Mouse (Mus musculus) midbrain, embryonic 11.5 days (tissue): ENCODE measurements around the gene Anxa6. TPM values are rescaled to one million over a fixed set of nuclear protein-coding genes. Genes with fewer than 3 reads are reported as not detected.

Experiments
- ATAC-seq: fragments of 200-750 bp; cut with Nextera tagmentation; 2 replicates; pipeline ENCODE4 v1.8.0; 2017; ENCODE audit warnings: moderate TSS enrichment, moderate library complexity; ENCODE audit not compliant: low FRiP score
- DNase-seq: peaks from one replicate; pipeline ENCODE4 v3.0.0; 2015; ENCODE audit warnings: low spot score; ENCODE audit errors: missing footprints
- H3K27ac ChIP-seq: fragments of 300-500 bp; sonication (generic); 2 replicates; pipeline ENCODE4 v1.5.1; 2014; ENCODE audit warnings: low read depth, low read length
- H3K27me3 ChIP-seq: fragments of 300-500 bp; sonication (generic); 2 replicates; pipeline ENCODE4 v1.6.1; 2014; ENCODE audit warnings: mild to moderate bottlenecking, low read length, moderate library complexity, mixed read lengths; ENCODE audit not compliant: control insufficient read depth, insufficient read depth
- H3K36me3 ChIP-seq: fragments of 300-500 bp; sonication (generic); 2 replicates; pipeline ENCODE4 v1.6.1; 2014; ENCODE audit warnings: mild to moderate bottlenecking, low read length, moderate library complexity, mixed read lengths; ENCODE audit not compliant: control insufficient read depth, insufficient read depth
- H3K4me1 ChIP-seq: fragments of 300-500 bp; sonication (generic); 2 replicates; pipeline ENCODE4 v1.6.1; 2014; ENCODE audit warnings: low read length; ENCODE audit not compliant: control insufficient read depth, insufficient read depth
- H3K4me2 ChIP-seq: fragments of 300-500 bp; sonication (generic); 2 replicates; pipeline ENCODE4 v1.6.1; 2014; ENCODE audit warnings: mild to moderate bottlenecking, moderate library complexity
- H3K4me3 ChIP-seq: fragments of 300-500 bp; sonication (generic); 2 replicates; pipeline ENCODE4 v1.5.1; 2014; ENCODE audit warnings: low read depth, low read length
- H3K9ac ChIP-seq: fragments of 300-500 bp; sonication (generic); 2 replicates; pipeline ENCODE4 v1.6.1; 2014; ENCODE audit warnings: low read length
- H3K9me3 ChIP-seq: fragments of 300-500 bp; sonication (generic); 2 replicates; pipeline ENCODE4 v1.6.1; 2016; ENCODE audit warnings: low read length; ENCODE audit not compliant: control insufficient read depth
- WGBS: fragments of 180-500 bp; shearing (Covaris S2); extraction: QIAGEN DNeasy Blood & Tissue Kit; methylation state at CpG from one replicate; pipeline ENCODE4 v1.1.7; 2014; 5-methylcytosine and 5-hydroxymethylcytosine counted together
- polyA plus RNA-seq: library from polyadenylated mRNA; unstranded; fragments of >200 nt; fragmentation: Nextera tagmentation; extraction: Ambion mirVana; gene quantifications from 2 replicates; pipeline ENCODE4 v1.2.1, GENCODE M21; 2014

The Anxa6 gene
- polyA plus RNA-seq, 1 experiment from 2014 or later: 71.2 TPM

DNA sequence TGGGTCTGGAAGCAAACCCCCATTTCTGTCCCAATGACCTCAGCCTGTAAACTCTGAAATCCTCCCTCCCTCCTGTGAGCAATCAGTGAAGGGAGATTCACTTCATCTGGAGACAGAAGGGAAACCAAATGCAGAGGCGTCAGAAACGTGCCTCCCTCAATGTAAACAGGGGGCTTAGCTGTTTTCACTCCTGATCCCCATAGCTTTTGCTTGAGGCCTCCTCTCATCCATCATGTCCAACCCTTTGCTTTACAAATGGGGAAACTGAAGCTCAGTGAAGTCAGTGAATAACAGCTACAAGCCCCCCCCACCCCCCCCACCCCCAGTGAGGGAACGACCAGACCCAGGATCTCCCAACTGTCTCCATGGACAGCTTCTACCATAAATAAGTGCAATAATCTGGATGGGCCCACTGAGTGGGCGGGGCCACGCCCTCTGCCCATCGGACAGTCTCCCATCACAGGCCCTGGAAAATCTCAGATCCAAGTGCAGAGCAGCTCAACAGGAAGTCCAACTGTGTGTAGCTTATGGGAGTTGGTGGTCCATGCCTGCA is 55.8 kb downstream of the Anxa6 start:
- Histone ChIP-seq H3K4me2 (no peak overlapping the region), H3K4me3 (no peak overlapping the region), H3K9me3 (no peaks in the 10 kb centered on the region), H3K4me1 (no peaks in the 10 kb centered on the region), H3K9ac (no peak overlapping the region), H3K27ac (no peak overlapping the region), H3K27me3 (no peaks in the 10 kb centered on the region), H3K36me3 (no peaks in the 10 kb centered on the region)
- DNase-seq (no peak), ATAC-seq (no peak)
- 72% methylated on average over 6 of the region's 6 CpGs for WGBS

DNA sequence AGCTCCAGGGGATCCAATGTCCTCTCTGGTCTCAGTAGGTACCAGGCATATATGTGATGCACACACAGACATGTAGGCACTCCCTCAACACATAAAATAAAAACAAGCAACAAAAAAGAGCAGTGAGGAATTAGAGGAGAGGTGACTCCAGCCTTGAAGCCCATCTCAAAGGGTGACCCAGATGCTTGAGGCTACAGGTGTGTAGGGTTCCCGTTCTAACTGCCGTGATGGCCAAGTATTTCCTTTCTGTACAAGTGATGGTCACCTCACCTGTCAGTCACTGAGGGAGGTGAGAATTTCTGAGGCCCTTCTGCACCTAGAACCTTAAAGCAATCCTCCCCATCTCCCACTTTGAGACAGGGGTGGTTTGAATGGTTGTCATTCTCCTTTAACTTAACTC is 56.9 kb downstream of the Anxa6 start:
- Histone ChIP-seq H3K27me3 (no peaks in the 10 kb centered on the region), H3K9me3 (no peaks in the 10 kb centered on the region), H3K4me3 (no peak overlapping the region), H3K27ac (no peak overlapping the region), H3K4me2 (no peak overlapping the region), H3K4me1 (no peaks in the 10 kb centered on the region), H3K9ac (no peak overlapping the region), H3K36me3 (no peaks in the 10 kb centered on the region)
- WGBS: 97% methylated on average over 2 of the region's 2 CpGs
- no peak for ATAC-seq
- no peak for DNase-seq

DNA sequence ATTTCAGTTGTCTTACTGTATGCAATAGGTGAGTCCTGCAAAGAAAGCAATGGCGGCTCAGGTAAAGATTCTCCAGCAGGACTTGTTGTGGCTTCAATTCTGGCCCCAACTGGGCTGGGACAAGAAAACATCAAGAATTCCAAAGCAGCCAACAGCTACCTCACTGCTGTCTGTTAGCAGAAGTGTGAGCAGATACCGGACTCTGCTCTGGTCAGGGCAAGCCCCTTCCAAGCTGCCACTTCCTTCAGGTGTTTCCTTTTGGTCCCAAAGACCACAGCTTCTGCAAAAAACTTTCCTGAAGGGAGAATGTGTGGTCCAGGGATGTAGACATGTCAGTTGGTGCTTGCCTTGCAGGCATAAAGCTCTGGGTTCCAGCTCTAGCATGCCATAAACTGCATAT is 57.5 kb downstream of the Anxa6 start:
- ATAC-seq: no peak
- Histone ChIP-seq H3K27me3 (no peaks in the 10 kb centered on the region), H3K9ac (no peak overlapping the region), H3K4me2 (no peak overlapping the region), H3K27ac (no peak overlapping the region), H3K9me3 (no peaks in the 10 kb centered on the region), H3K4me3 (no peak overlapping the region), H3K36me3 (no peaks in the 10 kb centered on the region), H3K4me1 (no peaks in the 10 kb centered on the region)
- WGBS: 96% methylated on average over 2 of the region's 2 CpGs
- DNase-seq: no peak

DNA sequence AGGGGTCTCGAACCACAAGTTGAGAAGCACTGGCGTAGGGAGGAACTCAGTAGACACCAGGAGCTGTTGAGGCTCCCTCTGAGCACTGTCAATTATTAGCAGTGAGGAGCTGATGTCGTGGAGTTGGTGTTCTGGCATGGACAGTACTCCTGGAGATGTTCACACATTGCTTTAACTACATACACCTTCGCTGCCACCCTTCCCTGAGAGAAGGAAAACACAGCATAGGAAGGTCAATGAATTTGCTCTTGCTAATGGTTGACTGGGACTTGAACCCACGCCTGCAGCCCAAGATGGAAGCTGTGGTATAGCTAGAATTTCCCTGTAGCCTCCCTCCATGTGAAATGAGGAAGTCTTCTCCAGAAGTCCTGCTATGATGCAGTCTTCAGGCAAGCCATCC is 57.9 kb downstream of the Anxa6 start:
- H3K9ac ChIP-seq: no peak overlapping the region
- no peaks in the 10 kb centered on the region for H3K4me1 ChIP-seq
- DNase-seq: no peak
- H3K4me2 ChIP-seq: no peak overlapping the region
- no peak overlapping the region for H3K27ac ChIP-seq
- H3K9me3 ChIP-seq: no peaks in the 10 kb centered on the region
- no peak overlapping the region for H3K4me3 ChIP-seq
- no peak for ATAC-seq
- no peaks in the 10 kb centered on the region for H3K27me3 ChIP-seq
- H3K36me3 ChIP-seq: no peaks in the 10 kb centered on the region
- 83% methylated on average over 5 of the region's 5 CpGs for WGBS

DNA sequence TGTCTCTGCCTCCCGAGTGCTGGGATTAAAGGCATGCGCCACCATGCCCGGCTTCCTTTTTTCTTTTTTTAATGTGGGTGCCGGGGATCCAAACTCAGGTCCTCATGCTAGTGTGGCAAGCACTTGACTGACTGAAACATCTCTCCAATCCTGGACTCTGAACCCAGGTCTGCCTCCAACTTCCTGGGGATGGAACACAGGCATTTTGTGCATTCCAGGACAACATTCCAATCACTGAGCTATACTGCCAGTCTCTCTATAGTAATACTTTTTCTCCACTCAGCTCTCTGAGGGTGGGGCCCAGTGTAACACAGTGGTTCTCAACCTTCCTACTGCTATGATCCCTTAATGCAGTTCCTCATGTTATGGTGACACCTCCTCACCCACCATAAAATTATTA is 58.6 kb downstream of the Anxa6 start:
- ATAC-seq: no peak
- Histone ChIP-seq H3K9ac (no peak overlapping the region), H3K4me2 (no peak overlapping the region), H3K27me3 (no peaks in the 10 kb centered on the region), H3K9me3 (no peaks in the 10 kb centered on the region), H3K36me3 (no peaks in the 10 kb centered on the region), H3K4me3 (no peak overlapping the region), H3K27ac (no peak overlapping the region), H3K4me1 (no peaks in the 10 kb centered on the region)
- DNase-seq: no peak
- WGBS: 88% methylated on average over 4 of the region's 4 CpGs

DNA sequence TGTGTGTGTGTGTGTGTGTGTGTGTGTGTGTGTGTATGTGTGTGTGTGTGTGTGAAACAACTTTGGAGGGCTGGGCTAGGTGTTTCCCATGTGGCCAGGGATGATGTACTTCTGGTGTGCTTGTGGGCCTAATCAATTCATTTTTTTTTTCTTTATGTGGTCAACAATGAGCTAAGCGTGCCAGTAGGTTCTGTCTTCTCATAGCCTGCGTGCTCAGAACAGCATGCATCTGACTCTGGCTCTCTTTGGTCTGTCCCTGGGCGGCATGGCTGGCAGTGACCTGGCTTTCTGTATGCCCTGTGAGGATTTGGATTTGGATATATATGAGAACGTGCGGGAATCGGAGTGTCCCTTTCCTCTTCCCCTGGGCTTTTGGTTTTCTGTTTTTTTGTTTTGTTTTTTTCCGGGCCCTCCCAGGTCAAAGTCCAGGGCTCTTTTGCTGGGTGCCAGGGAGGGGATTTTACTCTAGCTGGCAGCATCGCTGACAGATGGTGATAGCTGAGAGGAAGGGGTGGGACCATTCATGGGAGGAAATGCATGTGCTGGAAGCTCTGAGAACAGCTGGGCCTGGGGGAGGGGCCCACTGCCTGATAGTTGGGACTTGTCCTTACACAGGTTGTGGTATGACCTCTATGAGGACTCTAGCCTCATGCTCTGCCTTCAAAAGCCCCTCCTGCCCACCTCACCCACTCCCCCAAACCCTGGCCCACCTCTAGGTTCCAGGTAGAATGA is 59.6 kb downstream of the Anxa6 start:
- no peaks in the 10 kb centered on the region for H3K9me3 ChIP-seq
- no peaks in the 10 kb centered on the region for H3K4me1 ChIP-seq
- no peak overlapping the region for H3K4me2 ChIP-seq
- no peak overlapping the region for H3K9ac ChIP-seq
- no peak overlapping the region for H3K4me3 ChIP-seq
- no peak for ATAC-seq
- DNase-seq: peak; percentile 89
- no peaks in the 10 kb centered on the region for H3K36me3 ChIP-seq
- WGBS: 74% methylated on average over 8 of the region's 8 CpGs
- H3K27ac ChIP-seq: no peak overlapping the region
- no peaks in the 10 kb centered on the region for H3K27me3 ChIP-seq

DNA sequence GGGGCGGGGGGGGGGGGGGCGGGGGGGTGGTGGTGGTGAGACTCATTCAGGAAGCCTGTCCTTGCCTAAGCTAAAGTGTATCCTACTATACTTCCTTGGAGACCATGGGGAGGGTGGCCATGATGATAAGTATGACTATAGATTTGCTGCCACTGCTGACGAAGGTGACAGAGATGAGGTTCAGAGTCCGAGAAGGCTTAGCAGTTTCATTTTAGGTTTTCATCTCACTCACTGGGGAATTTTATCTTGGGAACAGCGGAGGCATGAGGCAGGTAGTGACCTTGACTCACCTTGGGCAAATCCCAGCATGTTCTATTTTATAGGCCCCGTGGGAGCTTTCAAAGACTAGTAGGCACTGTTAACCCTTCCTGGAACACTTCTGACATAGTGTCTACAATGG is 60.5 kb downstream of the Anxa6 start:
- H3K27ac ChIP-seq: no peak overlapping the region
- no peaks in the 10 kb centered on the region for H3K36me3 ChIP-seq
- WGBS: 66% methylated on average over 6 of the region's 6 CpGs
- H3K27me3 ChIP-seq: no peaks in the 10 kb centered on the region
- H3K4me1 ChIP-seq: no peaks in the 10 kb centered on the region
- no peak overlapping the region for H3K4me2 ChIP-seq
- no peak overlapping the region for H3K9ac ChIP-seq
- ATAC-seq (no peak), DNase-seq (peak; percentile 14)
- no peak overlapping the region for H3K4me3 ChIP-seq
- H3K9me3 ChIP-seq: no peaks in the 10 kb centered on the region

DNA sequence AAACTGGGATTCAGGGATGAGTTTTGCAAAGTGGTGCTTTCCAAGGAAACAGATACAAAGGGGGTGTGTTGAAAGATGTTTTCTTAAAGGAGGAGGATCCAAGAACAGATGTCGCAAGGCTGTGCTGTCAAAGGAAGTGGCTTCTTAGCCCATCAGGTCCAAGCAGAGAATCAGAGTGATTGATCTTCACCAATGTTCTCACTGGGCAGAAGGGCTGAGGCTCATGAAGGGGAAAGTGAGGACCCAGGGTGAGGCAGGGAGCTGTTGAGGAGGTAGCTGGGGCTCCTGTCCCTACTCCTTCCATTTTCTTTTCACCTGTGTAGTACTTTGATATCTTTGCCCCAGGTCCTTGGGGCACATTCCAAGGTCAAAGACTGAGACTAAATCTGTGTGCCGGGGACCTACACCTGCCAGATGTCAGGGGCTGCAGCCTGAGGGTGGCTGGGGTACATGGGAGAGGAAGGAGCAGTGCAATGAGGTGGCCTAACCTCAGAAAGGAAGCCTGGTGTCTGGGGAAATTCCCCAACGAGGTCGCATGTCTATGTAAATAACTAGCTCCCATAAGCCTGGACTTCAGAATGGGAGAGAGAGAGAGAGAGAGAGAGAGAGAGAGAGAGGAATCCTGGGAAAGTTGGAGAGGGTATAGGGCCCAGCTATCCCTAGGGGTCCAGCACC is 61.1 kb downstream of the Anxa6 start:
- H3K4me1 ChIP-seq: no peaks in the 10 kb centered on the region
- no peak overlapping the region for H3K9ac ChIP-seq
- H3K27ac ChIP-seq: no peak overlapping the region
- H3K27me3 ChIP-seq: no peaks in the 10 kb centered on the region
- 66% methylated on average over 4 of the region's 4 CpGs for WGBS
- no peak overlapping the region for H3K4me2 ChIP-seq
- no peaks in the 10 kb centered on the region for H3K36me3 ChIP-seq
- no peaks in the 10 kb centered on the region for H3K9me3 ChIP-seq
- DNase-seq (peak; percentile 53), ATAC-seq (no peak)
- no peak overlapping the region for H3K4me3 ChIP-seq

DNA sequence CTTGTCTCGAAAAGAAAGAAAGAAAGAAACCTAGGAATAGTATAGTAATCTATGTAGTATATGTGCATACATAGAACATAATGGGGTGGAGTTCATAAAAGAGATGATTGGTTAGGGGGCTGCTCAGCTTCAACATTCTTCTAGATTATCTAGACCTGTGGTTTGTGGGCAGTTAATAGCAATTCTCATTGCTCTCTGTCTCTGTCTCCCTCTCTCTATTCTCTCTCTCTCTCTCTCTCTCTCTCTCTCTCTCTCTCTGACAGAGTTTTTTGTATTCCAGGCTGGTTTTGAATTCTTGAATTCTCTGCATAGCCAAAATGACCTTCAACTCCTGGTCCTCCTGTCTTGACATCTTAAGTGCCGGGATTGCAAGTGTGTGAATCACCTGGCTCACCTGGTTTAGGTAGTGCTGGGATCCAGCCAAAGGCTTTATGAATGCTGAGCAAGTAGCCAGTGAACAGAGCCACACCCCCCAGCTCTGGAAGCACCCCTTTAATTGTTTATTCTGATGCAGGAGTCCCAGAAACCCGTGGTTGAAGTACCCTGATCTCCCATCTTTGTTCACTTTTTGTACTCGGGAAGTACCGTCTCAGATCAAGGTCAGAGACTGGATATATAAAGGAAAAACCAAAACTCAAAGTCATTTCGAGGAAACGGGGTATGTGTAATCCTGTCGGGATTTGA is 61.7 kb downstream of the Anxa6 start:
- Histone ChIP-seq H3K4me1 (no peaks in the 10 kb centered on the region), H3K9me3 (no peaks in the 10 kb centered on the region), H3K27me3 (no peaks in the 10 kb centered on the region), H3K4me2 (no peak overlapping the region), H3K36me3 (no peaks in the 10 kb centered on the region), H3K9ac (no peak overlapping the region), H3K27ac (no peak overlapping the region), H3K4me3 (no peak overlapping the region)
- DNase-seq (peak; percentile 61), ATAC-seq (no peak)
- 73% methylated on average over 8 of the region's 8 CpGs for WGBS
